Mouse (Mus musculus) lung, postnatal 0 days (tissue): ENCODE results near the gene Pgk2.

ENCODE experiments used
- CTCF ChIP-seq: IDR thresholded peaks from 2 replicates; pipeline ENCODE4 v1.5.1; 2016; ENCODE audit warnings: antibody characterized with exemption, mild to moderate bottlenecking
- EP300 ChIP-seq: IDR thresholded peaks from 2 replicates; pipeline ENCODE4 v1.6.1; 2016; ENCODE audit warnings: antibody characterized with exemption, mild to moderate bottlenecking, control low read depth

DNA sequence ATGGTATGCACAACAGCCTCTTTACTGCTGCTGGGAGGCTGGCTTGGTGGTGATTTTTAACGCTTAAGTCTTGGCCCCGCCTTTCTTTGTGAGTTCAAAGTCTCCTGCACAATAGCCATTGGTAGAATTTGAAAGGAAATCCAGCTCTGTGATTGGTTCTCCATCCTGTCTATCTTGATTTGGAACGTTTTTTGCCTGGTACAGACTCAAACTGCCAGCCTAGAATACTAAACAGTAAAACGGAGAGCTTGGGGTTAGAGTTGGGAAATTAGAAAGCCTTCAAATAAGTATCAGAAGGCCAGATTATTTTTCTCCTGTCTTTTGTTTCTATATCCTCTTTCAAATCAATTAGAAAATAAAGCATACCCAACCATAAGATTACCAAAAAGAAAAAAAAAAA lies at the start of gene Pgk2:
- TF ChIP-seq CTCF (no peak), EP300 (no peak)
